Mouse (Mus musculus) stomach, postnatal 0 days (tissue): ENCODE data around the gene Phospho1.

Experiments
- CTCF ChIP-seq: IDR thresholded peaks from 2 replicates; pipeline ENCODE4 v1.5.1; 2016; ENCODE audit warnings: antibody characterized with exemption, low read depth, mild to moderate bottlenecking, moderate library complexity
- EP300 ChIP-seq: optimal IDR thresholded peaks from 2 replicates; pipeline ENCODE3; 2016; ENCODE audit warnings: antibody characterized with exemption

GRCm38 (mm10) chr11:95791787-95792186 is 32.5 kb upstream of the Phospho1 start:
- TF ChIP-seq CTCF = no peak
- no peak for TF ChIP-seq EP300
